Mouse (Mus musculus) Patski (cell line): ENCODE data around the gene P3h1. TPM values are rescaled to one million over a fixed set of nuclear protein-coding genes. Genes with fewer than 3 reads are reported as not detected.
A peak's percentile ranks its signal among the peaks of the same experiment; 100 is the strongest.

Experiments
- ATAC-seq: fragments of 100-300 bp; one replicate; pipeline ENCODE4 v1.8.0; 2021
- CTCF ChIA-PET: fragments of 350-600 bp; sonication (Branson Sonifier 250); formaldehyde crosslinking; loops from one replicate; lab custom pipeline; 2022; ENCODE audit warnings: inconsistent platforms; lab: Charles Lee
- POLR2A ChIA-PET: fragments of 350-600 bp; sonication (Branson Sonifier 250); formaldehyde crosslinking; loops from one replicate; lab custom pipeline; 2022; ENCODE audit warnings: antibody characterized with exemption, inconsistent platforms; lab: Charles Lee
- DNase-seq: peaks from one replicate; pipeline ENCODE4 v3.0.0-alpha.2; 2011; ENCODE audit warnings: low read depth, low spot score
- H3K27me3 ChIP-seq: fragments of 371-371 bp; one replicate; pipeline ENCODE4 v1.5.1; 2021
- CTCF ChIP-seq: fragments of 100-300 bp; IDR thresholded peaks from one replicate; pipeline ENCODE4 v1.5.1; 2021
- in situ Hi-C: fragments of 300-500 bp; cut with MboI; formaldehyde crosslinking; loops from 3 replicates; pipeline ENCODE4 v1.11.1; 2018; ENCODE audit warnings: low pct_unique_long_range_greater_than_20kb, mixed read lengths
- polyA plus RNA-seq: library from polyadenylated mRNA; unstranded; gene quantifications from one replicate; pipeline ENCODE4 v1.2.3, GENCODE M21; 2021

The P3h1 gene
- polyA plus RNA-seq, 1 experiment from 2014 or later: 45.3 TPM

GRCm38 (mm10) chr4:119294415-119295133 lies 61.9 kb downstream of the P3h1 start, which contains the start of gene Ybx1:
Gene Ybx1 (minus strand): TSS chr4:119294604.
- ChIA-PET CTCF (interaction anchor here (1.4 kb wide), 1 partner anchor 10 kb away, joined by 3 read pairs; no protein-coding TSS in a partner anchor), POLR2A (no interaction called here)
- DNase-seq: peak; percentile 90
- no peak for TF ChIP-seq CTCF
- peak; percentile 95 for ATAC-seq
- no peaks in the 10 kb centered on the region for H3K27me3 ChIP-seq
- in situ Hi-C loops: loop anchor here (5.0 kb wide), 1 partner anchor 47 kb away; no protein-coding TSS in a partner anchor

GRCm38 (mm10) chr4:119295134-119295453 lies 62.4 kb downstream of the P3h1 start:
- ATAC-seq (no peak), DNase-seq (no peak)
- CTCF ChIA-PET: interaction anchor here (1.4 kb wide), 1 partner anchor 10 kb away, joined by 3 read pairs; no protein-coding TSS in a partner anchor
- no peak for TF ChIP-seq CTCF
- POLR2A ChIA-PET: no interaction called here
- no peaks in the 10 kb centered on the region for H3K27me3 ChIP-seq
- in situ Hi-C loops: no loop called here

- no peaks in the 10 kb centered on the region for H3K27me3 ChIP-seq
- ATAC-seq: no peak
- in situ Hi-C loops: no loop called here
- TF ChIP-seq CTCF: no peak
- ChIA-PET POLR2A (no interaction called here), CTCF (interaction anchor here (0.9 kb wide), 1 partner anchor 41 kb away, joined by 3 read pairs; no protein-coding TSS in a partner anchor)
- DNase-seq: no peak
Measured at GRCm38 (mm10) chr4:119297361-119297760, 64.6 kb downstream of the P3h1 start.

Other genes with a start within 250 kb of the P3h1 start
- 59.8 TPM for gene Slc2a1, start 124.2 kb upstream of the P3h1 start, polyA plus RNA-seq
- 11.6 TPM for gene Zfp691, start 58.7 kb upstream of the P3h1 start, polyA plus RNA-seq
- not detected for gene Ermap, start 42.9 kb upstream of the P3h1 start, polyA plus RNA-seq
- gene Svbp, start 37.6 kb upstream of the P3h1 start, polyA plus RNA-seq: 33.6 TPM
- gene Tmem269, start 14.7 kb upstream of the P3h1 start, polyA plus RNA-seq: not detected
- 12.3 TPM for gene AU022252, start 203 bp upstream of the P3h1 start, polyA plus RNA-seq
- gene Cldn19, start 22.5 kb downstream of the P3h1 start, polyA plus RNA-seq: 7.1 TPM
- gene Ybx1, start 61.7 kb downstream of the P3h1 start, polyA plus RNA-seq: 590 TPM
- gene Ppih, start 87.6 kb downstream of the P3h1 start, polyA plus RNA-seq: 10.5 TPM
- 11.2 TPM for gene Ccdc30, start 182.6 kb downstream of the P3h1 start, polyA plus RNA-seq
- 11.3 TPM for gene Ppcs, start 189.5 kb downstream of the P3h1 start, polyA plus RNA-seq
- 0.46 TPM for gene Zmynd12, start 189.9 kb downstream of the P3h1 start, polyA plus RNA-seq